Mouse (Mus musculus) forebrain, embryonic 13.5 days (tissue): Measurements from ENCODE around the gene Fam117a. TPM values are rescaled to one million over a fixed set of nuclear protein-coding genes. Genes with fewer than 3 reads are reported as not detected.
A peak's percentile ranks its signal among the peaks of the same experiment; 100 is the strongest.

ENCODE experiments used
- ATAC-seq: fragments of 200-750 bp; cut with Nextera tagmentation; 2 replicates; pipeline ENCODE4 v1.8.0; 2017
- H3K27ac ChIP-seq: fragments of 300-500 bp; sonication (generic); 2 replicates; pipeline ENCODE4 v1.5.1; 2015; ENCODE audit warnings: inconsistent platforms, mild to moderate bottlenecking, moderate library complexity
- H3K27me3 ChIP-seq: fragments of 300-500 bp; sonication (generic); 2 replicates; pipeline ENCODE4 v1.6.1; 2015; ENCODE audit warnings: mild to moderate bottlenecking, inconsistent platforms
- H3K36me3 ChIP-seq: fragments of 300-500 bp; sonication (generic); 2 replicates; pipeline ENCODE4 v1.6.1; 2015; ENCODE audit warnings: mild to moderate bottlenecking, inconsistent platforms; ENCODE audit not compliant: poor library complexity, severe bottlenecking
- H3K4me1 ChIP-seq: fragments of 300-500 bp; sonication (generic); 2 replicates; pipeline ENCODE4 v1.6.1; 2015; ENCODE audit warnings: inconsistent platforms
- H3K4me2 ChIP-seq: fragments of 300-500 bp; sonication (generic); 2 replicates; pipeline ENCODE4 v1.6.1; 2015; ENCODE audit warnings: inconsistent platforms, mild to moderate bottlenecking, moderate library complexity
- H3K4me3 ChIP-seq: fragments of 300-500 bp; sonication (generic); 2 replicates; pipeline ENCODE4 v1.5.1; 2015; ENCODE audit warnings: mild to moderate bottlenecking, inconsistent platforms
- H3K9ac ChIP-seq: fragments of 300-500 bp; sonication (generic); 2 replicates; pipeline ENCODE4 v1.6.1; 2015; ENCODE audit warnings: mild to moderate bottlenecking, inconsistent platforms
- H3K9me3 ChIP-seq: fragments of 300-500 bp; sonication (generic); replicated peaks from 2 replicates; pipeline ENCODE4 v1.6.1; 2016; ENCODE audit warnings: inconsistent platforms
- WGBS: fragments of 180-500 bp; shearing (Covaris S2); methylation state at CpG from one replicate; pipeline ENCODE4 v1.1.7; 2015; 5-methylcytosine and 5-hydroxymethylcytosine counted together
- polyA plus RNA-seq: library from polyadenylated mRNA; unstranded; fragments of >200 nt; fragmentation: Nextera tagmentation; extraction: Ambion mirVana; gene quantifications from 2 replicates; pipeline ENCODE4 v1.2.1, GENCODE M21; 2015

Gene Fam117a
- polyA plus RNA-seq, 1 experiment from 2014 or later: 3.0 TPM

DNA sequence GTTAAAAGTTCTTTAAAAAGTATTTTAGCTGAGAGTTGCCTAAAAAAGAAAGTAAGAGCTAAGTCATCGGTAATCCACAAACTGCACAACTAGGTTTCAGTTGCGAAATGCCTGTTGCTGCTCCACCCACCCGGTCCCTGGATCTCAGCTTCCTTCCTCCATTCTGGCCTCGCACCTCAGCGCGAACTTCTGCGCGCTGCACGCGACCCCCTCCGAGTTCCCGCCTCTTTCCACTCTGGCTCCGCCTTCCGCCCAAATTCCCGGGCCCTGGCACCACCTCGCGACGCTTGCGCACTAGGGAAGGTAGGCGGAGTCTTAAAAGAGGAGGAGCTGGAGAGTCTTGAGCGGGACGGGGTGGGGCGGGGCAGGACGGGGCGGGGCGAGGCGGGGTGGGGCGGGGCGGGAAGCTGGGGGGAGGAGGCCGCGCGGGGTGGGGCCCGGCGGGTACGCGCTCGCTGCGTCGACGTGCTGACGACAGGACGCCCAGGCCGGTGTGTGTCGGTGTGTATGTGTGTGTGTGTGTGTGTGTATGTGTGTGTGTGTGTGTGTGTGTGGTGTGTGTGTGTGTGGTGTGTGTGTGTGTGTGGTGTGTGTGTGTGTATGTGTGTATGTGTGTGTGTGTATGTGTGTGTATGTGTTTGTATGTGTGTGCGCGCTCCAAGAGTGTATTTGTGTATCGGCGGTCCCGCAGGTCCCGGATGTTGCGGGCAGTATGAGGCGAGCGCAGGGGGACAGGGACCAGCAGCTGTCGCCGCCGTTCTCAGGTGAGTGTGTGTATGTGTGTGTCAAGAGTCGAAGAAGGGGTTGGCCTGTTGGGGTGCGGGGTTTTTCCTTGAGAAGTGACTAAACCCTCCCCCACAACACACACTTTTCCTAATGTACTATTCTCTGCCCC is 77.1 kb downstream of the Fam117a start, which contains the start of gene Spop:
Gene Spop (plus strand): TSS at position 440 of the 895 bp plus-strand sequence.
- Histone ChIP-seq H3K4me3 (peak within 1 kb of the TSS; percentile 60), H3K4me1 (peaks cover 35% of the 10 kb centered on the region), H3K36me3 (peaks cover 5% of the 10 kb centered on the region; the same call in 1 of the 2 replicates), H3K9ac (peak within 1 kb of the TSS; percentile 79), H3K9me3 (no peaks in the 10 kb centered on the region), H3K27ac (peak within 1 kb of the TSS; percentile 94), H3K4me2 (peak within 1 kb of the TSS; percentile 78), H3K27me3 (0 out of 2 replicates have a peak, but pooled peaks cover 2% of the 10 kb centered on the region)
- peak; percentile 84 for ATAC-seq
- whole genome bisulfite sequencing: 3% methylated on average over 37 of the region's 58 CpGs

DNA sequence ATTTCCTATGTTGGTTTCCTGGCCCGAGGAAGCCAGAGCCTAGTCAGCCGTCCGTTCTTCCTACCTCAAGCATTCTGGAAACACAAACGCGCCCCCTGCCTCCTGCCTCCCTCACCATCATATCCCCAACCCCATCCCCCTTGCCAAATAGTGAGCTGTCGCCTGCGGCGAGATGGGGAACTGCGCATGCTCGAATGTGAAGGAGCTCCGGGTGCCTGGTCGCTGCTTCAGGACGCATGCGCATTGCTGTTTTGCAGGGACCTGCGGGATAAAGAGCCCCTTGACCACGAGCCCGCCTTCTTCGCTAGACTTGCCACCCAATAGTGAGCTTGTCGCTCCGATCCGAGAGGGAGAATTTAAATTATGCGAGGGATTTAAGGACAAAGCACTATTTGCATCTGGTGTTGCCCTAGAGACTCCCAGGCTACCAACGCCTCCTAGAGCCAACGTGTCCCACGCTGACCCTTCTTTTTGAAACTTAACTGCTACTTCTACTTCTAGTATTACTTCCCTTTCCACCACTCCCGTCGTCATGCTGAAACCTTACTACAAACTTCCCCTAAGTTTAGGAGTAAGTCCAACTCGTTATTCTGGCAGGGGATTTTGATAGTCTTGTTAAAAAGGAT is 77.8 kb downstream of the Fam117a start:
- peak overlapping the region; percentile 94 for H3K27ac ChIP-seq
- peaks cover 5% of the 10 kb centered on the region; the same call in 1 of the 2 replicates for H3K36me3 ChIP-seq
- peaks cover 35% of the 10 kb centered on the region for H3K4me1 ChIP-seq
- H3K9ac ChIP-seq: peak overlapping the region; percentile 79
- peak; percentile 91 for ATAC-seq
- peak overlapping the region; percentile 60 for H3K4me3 ChIP-seq
- H3K4me2 ChIP-seq: peak overlapping the region; percentile 78
- under 1% methylated on average over 28 of the region's 28 CpGs for WGBS
- H3K9me3 ChIP-seq: no peaks in the 10 kb centered on the region
- H3K27me3 ChIP-seq: 0 out of 2 replicates have a peak, but pooled peaks cover 2% of the 10 kb centered on the region

DNA sequence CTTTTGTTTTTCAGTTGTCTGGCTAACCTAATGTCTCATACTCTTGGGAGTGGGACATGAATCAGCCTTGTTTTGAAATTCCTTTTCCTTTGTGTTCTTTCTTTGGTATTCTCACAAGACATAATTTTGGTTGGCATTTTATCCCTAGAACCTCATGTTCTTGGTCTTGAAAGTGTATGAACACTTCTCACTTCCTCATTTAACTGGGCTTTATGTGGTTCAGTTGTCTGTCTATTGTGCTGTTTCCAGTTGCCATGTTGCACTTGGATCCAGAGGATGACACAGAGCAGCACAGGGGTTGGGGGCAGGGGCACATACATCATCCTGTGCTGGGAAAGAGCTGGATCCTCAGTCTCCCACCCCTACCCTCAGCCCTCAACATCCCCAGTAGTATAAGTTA is 79.1 kb downstream of the Fam117a start:
- H3K4me1 ChIP-seq: peaks cover 35% of the 10 kb centered on the region
- H3K4me2 ChIP-seq: peak overlapping the region; percentile 78
- H3K36me3 ChIP-seq: peaks cover 8% of the 10 kb centered on the region
- H3K9ac ChIP-seq: no peak overlapping the region; the same call in 1 of the 2 replicates
- H3K9me3 ChIP-seq: no peaks in the 10 kb centered on the region
- peak overlapping the region; percentile 94; the same call in 1 of the 2 replicates for H3K27ac ChIP-seq
- H3K27me3 ChIP-seq: 0 out of 2 replicates have a peak, but pooled peaks cover 2% of the 10 kb centered on the region
- no peak for ATAC-seq
- H3K4me3 ChIP-seq: peak overlapping the region; percentile 60

- ATAC-seq: no peak
- Histone ChIP-seq H3K27ac (no peak overlapping the region), H3K9ac (no peak overlapping the region), H3K4me1 (peaks cover 28% of the 10 kb centered on the region), H3K36me3 (peaks cover 8% of the 10 kb centered on the region), H3K4me2 (0 out of 2 replicates have a peak overlapping the region, but pooled peaks have one; percentile 12), H3K4me3 (no peak overlapping the region), H3K27me3 (0 out of 2 replicates have a peak, but pooled peaks cover 2% of the 10 kb centered on the region), H3K9me3 (no peaks in the 10 kb centered on the region)
- 88% methylated on average over 5 of the region's 5 CpGs for WGBS
Observed at GRCm38 (mm10) chr11:95417341-95417740, 80.5 kb downstream of the Fam117a start.

DNA sequence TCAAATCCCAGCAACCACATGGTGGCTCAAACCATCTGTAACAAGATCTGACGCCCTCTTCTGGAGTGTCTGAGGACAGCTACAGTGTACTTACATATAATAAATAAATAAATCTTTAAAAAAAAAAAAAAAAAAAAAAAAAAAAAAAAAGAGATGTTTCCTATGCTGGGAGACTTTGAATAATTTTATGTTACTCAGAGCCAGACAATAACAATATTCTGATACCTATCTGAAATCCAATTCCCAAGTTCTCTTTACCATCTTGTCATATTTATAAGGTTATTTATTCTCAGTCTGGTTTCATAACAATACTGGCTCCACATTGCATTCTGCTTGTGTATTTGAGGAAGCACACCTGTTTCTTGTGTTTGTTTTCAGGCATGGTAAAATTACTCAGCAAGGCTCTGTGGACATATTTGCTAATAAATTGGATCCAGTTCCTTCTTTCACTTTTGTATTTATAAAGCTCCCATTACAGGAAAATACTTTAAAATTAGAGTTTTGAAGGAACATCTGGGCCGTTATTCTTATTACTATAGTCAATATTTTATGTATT is 84.1 kb downstream of the Fam117a start:
- Histone ChIP-seq H3K4me3 (no peak overlapping the region), H3K4me2 (no peak overlapping the region), H3K9ac (no peak overlapping the region), H3K27me3 (no peaks in the 10 kb centered on the region), H3K27ac (no peak overlapping the region), H3K4me1 (peaks cover 17% of the 10 kb centered on the region), H3K9me3 (no peaks in the 10 kb centered on the region), H3K36me3 (peaks cover 10% of the 10 kb centered on the region)
- no peak for ATAC-seq
- WGBS: 77% methylated on average over 2 of the region's 2 CpGs

GRCm38 (mm10) chr11:95423505-95423904 is 86.7 kb downstream of the Fam117a start:
- H3K4me2 ChIP-seq: no peak overlapping the region
- no peak overlapping the region for H3K27ac ChIP-seq
- WGBS: 85% methylated on average over 3 of the region's 3 CpGs
- H3K9me3 ChIP-seq: no peaks in the 10 kb centered on the region
- H3K9ac ChIP-seq: no peak overlapping the region
- no peaks in the 10 kb centered on the region for H3K4me1 ChIP-seq
- no peak overlapping the region for H3K4me3 ChIP-seq
- peaks cover 7% of the 10 kb centered on the region; the same call in 1 of the 2 replicates for H3K36me3 ChIP-seq
- H3K27me3 ChIP-seq: no peaks in the 10 kb centered on the region
- ATAC-seq: no peak

DNA sequence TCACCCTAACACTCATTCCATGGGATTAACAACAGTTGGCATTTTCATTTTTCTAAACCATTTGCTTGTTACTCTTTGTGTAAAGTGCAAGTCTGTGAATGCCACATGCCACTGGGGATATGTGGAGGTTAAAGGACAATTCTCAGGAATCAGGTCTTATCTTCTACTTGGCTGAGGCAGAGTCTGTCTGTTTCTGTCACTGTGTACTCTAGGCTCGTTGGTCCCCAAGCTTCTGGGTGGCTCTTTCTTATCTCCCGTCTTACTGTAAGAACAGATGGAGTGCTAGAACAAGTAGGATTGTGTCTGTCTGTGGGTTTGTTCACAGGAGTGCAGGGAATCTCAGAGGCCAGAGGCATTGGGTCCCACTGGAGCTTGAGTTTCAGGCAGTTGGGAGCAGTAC is 94.5 kb downstream of the Fam117a start:
- Histone ChIP-seq H3K27ac (no peak overlapping the region), H3K9ac (no peak overlapping the region), H3K4me3 (no peak overlapping the region), H3K36me3 (0 out of 2 replicates have a peak, but pooled peaks cover 4% of the 10 kb centered on the region), H3K4me2 (no peak overlapping the region), H3K4me1 (no peaks in the 10 kb centered on the region), H3K27me3 (no peaks in the 10 kb centered on the region), H3K9me3 (no peaks in the 10 kb centered on the region)
- WGBS: 88% methylated on average over 2 of the region's 2 CpGs
- ATAC-seq: no peak

Other genes with a start within 250 kb of the Fam117a start
- 0.19 TPM in 1 of 2 replicates, not detected in the other for gene Dlx3, start 216.9 kb upstream of the Fam117a start, polyA plus RNA-seq
- gene Dlx4, start 190.8 kb upstream of the Fam117a start, polyA plus RNA-seq: not detected in 2 replicates
- not detected in 2 replicates for gene Tac4, start 75.5 kb upstream of the Fam117a start, polyA plus RNA-seq
- 66.0 and 77.5 TPM in 2 replicates for gene Kat7, start 26.8 kb upstream of the Fam117a start, polyA plus RNA-seq
- 135 and 140 TPM in 2 replicates for gene Slc35b1, start 47.7 kb downstream of the Fam117a start, polyA plus RNA-seq
- gene Spop, start 77.1 kb downstream of the Fam117a start, polyA plus RNA-seq: 175 and 178 TPM in 2 replicates
- gene Nxph3, start 177.6 kb downstream of the Fam117a start, polyA plus RNA-seq: 1.8 and 2.2 TPM in 2 replicates